Mouse (Mus musculus) gonadal fat pad, adult 2 months (tissue): Measurements from ENCODE around the gene Mitf. TPM values are rescaled to one million over a fixed set of nuclear protein-coding genes. Genes with fewer than 3 reads are reported as not detected.

ENCODE experiments used
- DNase-seq: peaks from one replicate; pipeline ENCODE4 v3.0.0-alpha.2; 2012; ENCODE audit warnings: low read depth
- polyA plus RNA-seq: library from polyadenylated mRNA; depleted of rRNA; stranded (reverse); fragments of >200 nt; gene quantifications from 2 replicates; pipeline ENCODE4 v1.2.3, GENCODE M21; 2012

Gene Mitf
- polyA plus RNA-seq, 1 experiment: 3.7 TPM

GRCm38 (mm10) chr6:97826642-97827275, 19.9 kb downstream of the Mitf start:
- peak; percentile 46 for DNase-seq

- no peak for DNase-seq
Observed at GRCm38 (mm10) chr6:97828021-97828420, 21.2 kb downstream of the Mitf start.

DNA sequence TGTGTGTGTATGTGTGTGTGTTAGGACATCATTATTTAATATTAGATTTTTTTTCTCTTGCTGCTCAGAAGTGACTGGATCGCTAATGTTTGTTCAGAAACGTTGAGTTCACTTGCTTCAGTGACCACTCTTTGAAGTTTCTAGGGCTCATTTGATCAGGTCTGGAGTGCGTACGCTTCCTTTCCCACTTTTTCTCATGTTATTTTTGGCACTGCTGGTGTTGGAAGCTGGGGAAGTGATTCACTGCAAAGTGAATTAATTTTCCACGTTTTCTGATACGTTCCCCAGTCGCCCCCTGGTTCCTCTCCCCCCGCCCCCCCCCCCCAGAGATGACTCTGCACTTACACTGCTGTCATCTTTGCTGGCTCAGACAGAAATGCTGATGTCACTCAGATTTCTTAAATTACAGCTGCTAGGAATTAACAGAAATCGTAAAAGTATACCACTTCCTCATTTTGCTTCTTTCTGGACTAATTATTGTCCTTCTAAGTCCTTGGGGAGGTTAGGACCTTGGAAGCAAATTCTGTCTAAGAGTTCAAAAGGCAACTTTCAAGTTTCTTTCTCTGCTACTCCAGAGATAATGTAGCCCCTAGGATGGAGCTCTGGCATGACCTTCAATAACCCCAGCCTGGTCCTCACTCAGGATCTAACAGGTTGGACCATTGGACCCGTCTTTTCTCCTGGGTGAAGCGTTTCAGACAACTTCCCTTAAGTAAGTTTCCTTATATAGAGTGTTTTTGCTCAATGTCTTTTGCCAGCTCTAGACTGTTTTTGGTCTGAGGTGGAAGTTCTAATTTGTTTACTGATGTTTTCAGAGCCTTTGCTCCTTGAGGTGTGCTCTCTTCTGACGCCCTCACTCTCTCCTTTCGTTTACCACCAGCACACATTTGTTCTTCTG, 22.2 kb downstream of the Mitf start:
- DNase-seq: no peak

DNA sequence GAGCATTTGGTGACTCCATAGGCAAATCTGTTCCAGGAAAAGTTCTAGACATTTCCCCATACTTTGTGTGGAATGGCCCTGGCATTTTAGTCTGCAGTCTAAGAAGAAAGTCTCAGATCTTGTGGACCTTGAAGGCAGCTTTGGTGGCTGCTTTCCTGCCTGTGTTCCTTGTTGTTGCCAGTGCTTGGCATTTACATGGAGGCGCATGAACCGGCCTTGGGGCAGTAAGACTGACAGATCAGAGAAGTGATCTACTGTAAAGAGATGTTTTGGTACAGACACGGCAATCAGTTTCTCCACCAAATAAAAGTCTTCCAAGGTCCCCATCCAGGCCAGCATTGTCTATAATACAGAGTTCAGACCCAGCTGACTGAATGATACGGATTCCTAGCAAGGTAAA, 25.6 kb downstream of the Mitf start:
- no peak for DNase-seq

- DNase-seq: no peak
Observed at GRCm38 (mm10) chr6:97836176-97836575, 29.3 kb downstream of the Mitf start.

- no peak for DNase-seq
Observed at GRCm38 (mm10) chr6:97837711-97838110, 30.9 kb downstream of the Mitf start.

- no peak for DNase-seq
Observed at GRCm38 (mm10) chr6:97839568-97839967, 32.7 kb downstream of the Mitf start.

- no peak for DNase-seq
Observed at GRCm38 (mm10) chr6:97844112-97844511, 37.3 kb downstream of the Mitf start.

GRCm38 (mm10) chr6:97848191-97848857, 41.5 kb downstream of the Mitf start:
- no peak for DNase-seq

- DNase-seq: no peak
Observed at GRCm38 (mm10) chr6:97854236-97854635, 47.4 kb downstream of the Mitf start.

GRCm38 (mm10) chr6:97855420-97856170, 48.7 kb downstream of the Mitf start:
- no peak for DNase-seq

GRCm38 (mm10) chr6:97856502-97856901, 49.6 kb downstream of the Mitf start:
- no peak for DNase-seq

GRCm38 (mm10) chr6:97857690-97858089, 50.8 kb downstream of the Mitf start:
- no peak for DNase-seq

DNA sequence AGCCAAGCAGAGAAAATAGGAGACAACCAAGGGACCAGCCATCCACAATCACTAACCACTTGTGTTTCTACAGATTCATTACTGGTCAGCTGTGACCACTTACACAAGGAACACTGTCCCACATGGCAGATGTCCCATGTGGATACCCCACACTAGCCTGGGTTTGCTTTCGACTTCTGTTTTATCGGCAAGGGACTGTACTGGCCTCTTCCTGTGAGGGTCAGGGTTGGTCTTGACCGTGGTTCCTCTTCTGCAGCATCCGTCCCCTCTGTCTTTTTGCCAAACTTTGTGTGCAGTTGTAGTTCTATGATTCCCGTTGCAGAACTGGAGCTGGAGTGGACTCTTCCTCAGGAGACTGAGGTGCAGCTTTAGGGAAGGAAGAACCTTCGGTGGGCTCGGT, 59.7 kb downstream of the Mitf start:
- no peak for DNase-seq

GRCm38 (mm10) chr6:97868005-97868404, 61.2 kb downstream of the Mitf start:
- DNase-seq: no peak

- no peak for DNase-seq
Observed at GRCm38 (mm10) chr6:97869953-97870352, 63.1 kb downstream of the Mitf start.

GRCm38 (mm10) chr6:97871296-97872030, 64.6 kb downstream of the Mitf start:
- DNase-seq: no peak

DNA sequence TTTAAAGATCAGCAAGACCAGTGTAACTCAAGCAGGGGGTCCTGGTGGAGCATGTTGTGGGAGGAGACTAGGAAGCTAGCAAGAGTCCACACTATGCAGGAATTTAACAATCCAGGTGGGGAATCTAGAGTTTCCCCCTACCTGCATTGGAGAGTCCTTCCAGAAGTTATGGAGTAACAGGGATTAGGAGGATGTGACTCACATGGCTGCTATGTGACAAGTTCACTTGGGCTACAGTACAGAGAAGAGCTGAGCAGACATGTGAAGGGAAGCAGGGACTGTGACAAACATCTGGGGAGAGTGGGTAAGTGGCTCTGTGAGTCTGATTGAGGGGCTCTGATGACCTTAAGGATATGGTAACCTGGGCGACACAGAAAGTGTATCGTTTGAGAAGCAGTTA, 66.2 kb downstream of the Mitf start:
- no peak for DNase-seq

GRCm38 (mm10) chr6:97876990-97877389, 70.1 kb downstream of the Mitf start:
- no peak for DNase-seq

DNA sequence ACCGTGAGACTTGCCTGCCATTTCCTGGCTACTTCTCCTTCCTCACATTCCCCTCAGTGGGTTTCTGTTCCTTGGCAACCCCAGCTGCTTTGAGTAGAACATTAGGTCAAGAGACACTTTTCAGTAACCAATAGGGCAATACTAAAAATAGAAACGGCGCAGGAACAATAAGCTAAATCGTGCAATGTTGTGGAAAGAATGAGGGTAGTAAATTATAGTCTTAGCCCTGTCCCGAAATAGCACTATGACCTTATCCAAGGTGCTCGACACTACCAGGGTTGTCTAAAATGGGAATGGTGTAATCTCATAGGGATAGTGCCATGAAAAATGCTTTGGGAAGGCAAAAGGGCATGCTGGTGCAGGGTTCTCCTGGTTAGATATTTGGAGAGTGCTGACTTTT, 70.6 kb downstream of the Mitf start:
- DNase-seq: no peak

DNA sequence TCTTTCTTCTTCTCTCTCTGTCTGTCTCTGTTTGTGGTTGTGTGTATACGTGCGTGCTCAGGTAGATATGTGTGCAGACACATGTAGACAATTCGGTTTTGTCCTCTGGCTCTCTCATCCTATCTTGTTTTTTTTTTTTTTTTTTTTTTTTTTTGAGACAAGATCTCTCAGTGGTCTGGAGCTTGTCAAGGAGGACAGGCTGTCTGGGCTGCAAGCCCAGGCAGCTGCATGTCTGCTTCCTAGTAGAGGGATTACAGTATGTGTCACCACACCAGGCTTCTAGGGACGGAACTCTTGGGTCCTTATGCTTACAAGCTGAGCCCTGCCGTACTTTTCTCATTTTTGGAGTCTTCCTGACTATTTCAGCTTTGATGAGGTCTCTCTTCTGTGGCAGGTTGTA, 73.5 kb downstream of the Mitf start:
- DNase-seq: no peak
